Mouse (Mus musculus): ENCODE data around the gene Iars2. TPM values are rescaled to one million over a fixed set of nuclear protein-coding genes. Genes with fewer than 3 reads are reported as not detected.
A peak's percentile ranks its signal among the peaks of the same experiment; 100 is the strongest.
"Not testable (repeated sequence)": the region's sequence is repeated elsewhere in the genome, so short reads cannot be mapped to it uniquely, and the experiment has no call there.

The Iars2 gene
- polyA plus RNA-seq, 1 experiment = 18.2 TPM

DNA sequence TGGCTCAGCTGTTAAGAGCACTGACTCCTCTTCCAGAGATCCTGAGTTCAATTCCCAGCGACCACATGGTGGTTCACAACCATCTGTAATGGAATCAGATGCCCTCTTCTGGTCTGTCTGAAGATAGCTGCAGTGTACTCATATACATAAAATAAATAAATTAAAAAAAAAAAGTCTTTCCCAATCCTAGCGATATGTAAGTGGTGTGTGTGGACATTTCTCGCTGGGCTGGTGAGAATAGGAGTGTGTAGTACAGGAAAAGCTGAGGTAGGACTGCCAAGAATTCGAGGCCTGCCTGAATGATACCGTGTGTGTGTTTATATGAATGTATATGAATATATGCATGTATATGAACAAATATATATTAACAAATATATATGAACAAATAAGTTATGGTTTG is 2.2 kb upstream of the Iars2 start:
- TF ChIP-seq POLR2A (IDR thresholded peaks at IDR 0.05; ENCODE audit: borderline replicate concordance, extremely low read depth, insufficient read depth, insufficient read length, poor library complexity, severe bottlenecking) (no peak), CTCF (IDR thresholded peaks at IDR 0.05; ENCODE audit: borderline replicate concordance, extremely low read depth, insufficient read depth, insufficient read length) (no peak)
- peak; percentile 5 for DNase-seq (ENCODE audit: low read depth)

DNA sequence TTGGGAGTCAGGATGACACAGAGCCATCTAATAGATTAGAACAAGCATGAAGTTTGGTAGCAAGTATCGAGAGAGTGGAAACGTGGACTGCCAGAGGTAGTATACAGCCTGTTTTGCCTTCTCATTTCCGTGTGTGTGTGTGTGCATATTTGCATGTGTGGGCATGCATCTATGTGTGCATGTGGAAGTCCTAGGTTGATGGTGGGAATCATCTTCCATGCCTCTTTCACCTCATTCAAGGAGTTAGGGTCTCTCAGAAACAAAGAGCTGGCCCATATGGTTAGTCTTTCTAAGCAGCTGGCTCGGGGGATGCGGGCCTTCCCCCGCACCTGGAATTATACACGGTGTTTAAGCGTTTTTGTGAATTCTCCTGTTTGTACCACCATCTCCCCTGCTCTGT is 655 bp upstream of the Iars2 start:
- no peak for TF ChIP-seq CTCF (IDR thresholded peaks at IDR 0.05; ENCODE audit: borderline replicate concordance, extremely low read depth, insufficient read depth, insufficient read length)
- TF ChIP-seq POLR2A (IDR thresholded peaks at IDR 0.05; ENCODE audit: borderline replicate concordance, extremely low read depth, insufficient read depth, insufficient read length, poor library complexity, severe bottlenecking) = no peak
- no peak for DNase-seq (ENCODE audit: low read depth)

DNA sequence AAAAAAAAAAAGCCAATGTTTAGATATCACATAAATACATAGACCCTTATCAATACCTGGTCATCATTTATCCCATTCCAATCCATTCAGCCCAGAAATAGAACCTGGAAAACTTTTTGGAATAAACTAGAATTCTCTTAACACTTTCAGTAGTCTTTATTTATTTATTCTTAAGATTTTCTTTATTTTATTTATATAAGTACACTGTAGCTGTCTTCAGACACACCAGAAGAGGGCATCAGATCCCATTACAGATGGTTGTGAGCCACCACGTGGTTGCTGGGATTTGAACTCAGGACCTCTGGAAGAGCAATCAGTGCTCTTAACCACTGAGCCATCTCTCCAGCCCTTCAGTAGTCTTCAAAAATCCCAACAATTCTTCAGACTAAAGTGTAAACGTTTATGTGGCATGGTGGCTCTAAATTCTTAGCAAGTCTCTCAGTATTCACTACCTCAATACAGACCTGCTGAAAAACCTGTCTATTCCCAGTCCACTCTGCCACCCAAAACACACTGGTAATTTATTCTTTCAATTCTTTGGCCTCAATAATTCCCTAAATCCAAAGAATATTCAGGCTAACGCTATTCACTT is 1.3 kb downstream of the Iars2 start:
- DNase-seq (ENCODE audit: low read depth) = not testable (repeated sequence)

DNA sequence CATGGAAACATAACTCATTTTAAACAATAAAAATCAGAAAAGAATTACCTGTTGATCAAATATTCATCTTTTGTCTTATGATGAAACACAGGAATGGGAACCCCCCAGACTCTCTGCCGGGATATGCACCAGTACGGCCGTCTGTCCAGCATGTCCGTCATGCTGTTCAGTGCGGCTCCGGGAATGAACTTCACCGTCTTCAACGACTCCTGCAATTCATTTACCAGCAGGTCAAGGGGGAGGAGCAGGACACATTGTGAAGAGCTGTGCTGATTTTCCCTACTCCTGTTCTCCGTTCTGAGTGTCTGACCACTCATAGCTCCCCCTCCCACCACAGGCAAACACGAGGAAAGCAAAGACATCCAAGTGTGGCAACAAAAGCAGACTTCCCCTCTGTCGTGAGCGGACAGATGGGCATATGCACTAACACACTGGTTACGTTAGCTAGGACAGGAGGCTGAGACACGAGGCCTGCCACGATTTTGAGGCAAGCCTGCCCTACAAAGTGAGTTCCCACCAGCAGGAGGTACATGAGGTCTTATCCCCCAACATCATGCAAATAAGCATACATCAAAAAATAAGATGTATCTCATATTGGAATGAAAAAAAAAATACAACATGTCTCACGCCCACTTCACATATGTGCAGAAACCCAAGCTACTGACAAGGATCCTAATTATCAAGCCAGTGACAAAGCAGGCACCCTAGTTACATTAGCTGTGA is 13.2 kb downstream of the Iars2 start:
- TF ChIP-seq POLR2A (IDR thresholded peaks at IDR 0.05; ENCODE audit: borderline replicate concordance, extremely low read depth, insufficient read depth, insufficient read length, poor library complexity, severe bottlenecking) (no peak), CTCF (IDR thresholded peaks at IDR 0.05; ENCODE audit: borderline replicate concordance, extremely low read depth, insufficient read depth, insufficient read length) (no peak)
- DNase-seq (ENCODE audit: low read depth) = peak; percentile 18

DNA sequence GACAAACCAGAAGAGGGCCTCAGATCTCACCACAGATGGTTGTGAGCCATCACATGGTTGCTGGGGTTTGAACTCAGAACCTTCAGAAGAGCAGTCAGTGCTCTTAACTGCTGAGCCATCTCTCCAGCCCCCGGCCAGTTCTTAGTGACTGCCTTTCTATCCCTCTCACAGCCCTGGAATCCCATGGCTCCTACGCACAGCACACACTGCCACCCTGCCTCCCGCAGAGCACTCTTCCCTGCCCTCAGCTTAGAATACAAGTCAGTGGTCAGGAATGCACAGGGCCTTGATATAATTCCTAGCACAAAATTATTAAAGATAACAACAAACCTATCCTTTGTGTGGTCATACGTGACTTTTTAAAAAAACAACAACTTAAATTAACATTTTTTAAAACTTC is 14.7 kb downstream of the Iars2 start:
- TF ChIP-seq CTCF (IDR thresholded peaks at IDR 0.05; ENCODE audit: borderline replicate concordance, extremely low read depth, insufficient read depth, insufficient read length) (no peak), POLR2A (IDR thresholded peaks at IDR 0.05; ENCODE audit: borderline replicate concordance, extremely low read depth, insufficient read depth, insufficient read length, poor library complexity, severe bottlenecking) (no peak)
- DNase-seq (ENCODE audit: low read depth) = no peak

DNA sequence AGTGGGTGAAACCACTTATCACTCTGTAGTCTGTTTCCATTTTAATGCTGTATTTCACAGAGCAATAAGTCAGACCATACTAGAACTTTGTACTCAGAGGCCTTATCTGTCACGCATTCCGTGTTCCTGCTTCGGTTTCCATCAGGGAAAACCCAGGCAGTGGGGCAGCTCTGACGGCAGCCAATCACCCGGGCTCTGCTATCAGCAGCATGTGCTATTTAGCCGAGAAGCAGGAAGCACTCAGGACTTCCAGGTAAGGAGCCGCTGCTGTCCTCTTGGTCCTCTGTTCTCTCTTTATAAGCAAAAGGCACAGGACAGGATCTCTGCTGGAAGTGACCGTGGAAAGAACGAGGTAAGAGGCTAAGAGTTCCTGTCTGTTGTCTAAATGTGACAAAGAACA is 17.2 kb downstream of the Iars2 start:
- no peak for TF ChIP-seq CTCF (IDR thresholded peaks at IDR 0.05; ENCODE audit: borderline replicate concordance, extremely low read depth, insufficient read depth, insufficient read length)
- TF ChIP-seq POLR2A (IDR thresholded peaks at IDR 0.05; ENCODE audit: borderline replicate concordance, extremely low read depth, insufficient read depth, insufficient read length, poor library complexity, severe bottlenecking) = no peak
- DNase-seq (ENCODE audit: low read depth) = no peak

DNA sequence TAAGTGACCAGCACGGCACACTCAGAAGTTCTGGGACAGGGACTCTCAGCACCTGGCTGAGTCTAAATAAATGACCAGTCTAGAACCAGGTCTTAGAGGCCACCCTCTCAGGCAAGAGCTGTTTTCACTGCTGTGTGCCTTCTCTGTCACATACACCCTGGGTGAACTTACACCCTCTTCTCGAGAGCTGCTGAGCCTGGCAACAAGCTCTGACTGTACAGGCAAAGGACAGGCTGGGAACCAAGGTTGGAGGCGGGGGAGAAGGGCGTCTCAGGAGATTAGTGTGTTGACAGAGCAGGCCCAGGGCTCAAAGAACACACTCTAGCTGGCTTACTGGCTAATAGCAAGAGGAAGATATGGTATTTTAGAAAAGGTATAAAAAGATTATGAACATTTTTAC is 20.3 kb downstream of the Iars2 start:
- DNase-seq (ENCODE audit: low read depth) = no peak
- TF ChIP-seq CTCF (IDR thresholded peaks at IDR 0.05; ENCODE audit: borderline replicate concordance, extremely low read depth, insufficient read depth, insufficient read length) = no peak
- no peak for TF ChIP-seq POLR2A (IDR thresholded peaks at IDR 0.05; ENCODE audit: borderline replicate concordance, extremely low read depth, insufficient read depth, insufficient read length, poor library complexity, severe bottlenecking)

DNA sequence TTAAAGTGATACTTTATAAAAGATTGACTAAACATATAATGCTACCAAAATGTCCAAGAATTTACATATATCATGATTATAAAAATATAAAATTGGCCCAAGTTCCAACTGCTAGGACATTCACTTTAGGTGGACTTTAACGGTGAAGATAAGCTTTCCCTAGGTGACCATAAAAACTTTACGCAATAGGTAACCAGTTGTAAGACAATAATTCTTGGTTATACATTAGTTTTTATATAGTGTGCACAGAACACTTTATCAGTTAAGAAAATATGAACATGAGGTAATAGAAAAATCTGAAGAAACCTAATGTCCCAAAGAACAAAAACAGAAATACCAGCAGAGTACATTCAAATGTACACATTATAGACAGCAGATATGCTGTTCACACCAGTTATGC is 20.9 kb downstream of the Iars2 start:
- no peak for TF ChIP-seq POLR2A (IDR thresholded peaks at IDR 0.05; ENCODE audit: borderline replicate concordance, extremely low read depth, insufficient read depth, insufficient read length, poor library complexity, severe bottlenecking)
- no peak for TF ChIP-seq CTCF (IDR thresholded peaks at IDR 0.05; ENCODE audit: borderline replicate concordance, extremely low read depth, insufficient read depth, insufficient read length)

DNA sequence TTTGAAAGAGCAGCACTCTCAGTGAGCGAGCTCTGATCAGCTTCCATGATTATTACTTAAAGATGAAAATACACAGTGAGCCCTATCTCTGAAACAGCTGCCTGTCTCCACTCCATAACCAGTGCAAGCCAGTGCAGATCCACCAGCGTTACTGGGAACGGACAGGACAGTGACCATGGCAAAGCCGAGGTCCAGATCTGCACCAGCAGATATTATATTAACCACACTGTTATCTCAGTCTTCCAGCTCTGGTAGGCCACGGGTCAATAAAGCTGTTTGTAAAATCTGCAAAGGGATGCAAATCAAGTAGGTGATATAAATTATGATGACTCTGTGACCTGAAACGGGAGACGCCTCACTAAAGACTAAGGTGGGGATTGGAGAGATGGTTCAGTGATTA is 21.6 kb downstream of the Iars2 start:
- TF ChIP-seq CTCF (IDR thresholded peaks at IDR 0.05; ENCODE audit: borderline replicate concordance, extremely low read depth, insufficient read depth, insufficient read length) (no peak), POLR2A (IDR thresholded peaks at IDR 0.05; ENCODE audit: borderline replicate concordance, extremely low read depth, insufficient read depth, insufficient read length, poor library complexity, severe bottlenecking) (no peak)
- DNase-seq (ENCODE audit: low read depth) = no peak

More for the DNA sequence above, 20.9 kb downstream of the Iars2 start:
- DNase-seq (ENCODE audit: low read depth) = no peak

DNA sequence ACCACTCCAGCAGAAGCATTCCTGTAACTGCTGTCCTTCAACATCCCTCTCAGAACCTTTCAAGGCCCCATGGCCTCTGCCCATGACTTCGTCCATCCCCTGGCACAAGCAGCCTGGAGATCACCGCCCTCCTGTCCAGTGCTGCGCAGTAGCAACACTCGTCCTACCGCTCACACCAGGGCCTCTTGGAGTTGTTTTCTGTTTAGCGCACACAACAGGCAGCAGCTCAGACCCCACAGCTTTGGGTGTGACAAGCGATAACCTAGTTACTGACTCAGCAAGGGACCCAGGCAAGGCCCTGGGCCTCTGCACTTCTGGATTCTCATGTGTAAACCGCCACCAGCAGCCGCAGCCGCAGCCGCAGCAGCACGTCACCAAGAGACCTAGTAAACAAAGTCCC is 22.4 kb downstream of the Iars2 start:
- TF ChIP-seq CTCF (IDR thresholded peaks at IDR 0.05; ENCODE audit: borderline replicate concordance, extremely low read depth, insufficient read depth, insufficient read length) (no peak), POLR2A (IDR thresholded peaks at IDR 0.05; ENCODE audit: borderline replicate concordance, extremely low read depth, insufficient read depth, insufficient read length, poor library complexity, severe bottlenecking) (no peak)
- no peak for DNase-seq (ENCODE audit: low read depth)

DNA sequence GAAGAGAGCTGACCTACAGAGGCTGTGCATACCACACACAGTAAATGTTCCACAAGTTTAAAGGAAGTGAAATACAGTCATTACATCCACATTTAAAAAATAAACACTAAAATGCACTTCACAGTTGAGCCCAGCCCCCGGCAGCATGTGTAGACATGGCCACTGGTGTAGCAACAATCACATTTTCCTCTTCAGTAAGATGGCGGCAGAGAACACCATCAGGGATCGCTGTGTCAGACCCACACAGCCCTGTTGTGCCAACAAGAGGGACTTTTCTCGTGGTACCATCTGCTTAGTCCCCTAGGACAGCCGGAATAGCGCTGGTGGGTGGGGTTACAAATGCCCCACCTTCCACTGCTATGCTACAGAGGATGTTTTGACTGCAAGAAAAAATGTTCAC is 26.4 kb downstream of the Iars2 start:
- no peak for DNase-seq (ENCODE audit: low read depth)
- no peak for TF ChIP-seq POLR2A (IDR thresholded peaks at IDR 0.05; ENCODE audit: borderline replicate concordance, extremely low read depth, insufficient read depth, insufficient read length, poor library complexity, severe bottlenecking)

DNA sequence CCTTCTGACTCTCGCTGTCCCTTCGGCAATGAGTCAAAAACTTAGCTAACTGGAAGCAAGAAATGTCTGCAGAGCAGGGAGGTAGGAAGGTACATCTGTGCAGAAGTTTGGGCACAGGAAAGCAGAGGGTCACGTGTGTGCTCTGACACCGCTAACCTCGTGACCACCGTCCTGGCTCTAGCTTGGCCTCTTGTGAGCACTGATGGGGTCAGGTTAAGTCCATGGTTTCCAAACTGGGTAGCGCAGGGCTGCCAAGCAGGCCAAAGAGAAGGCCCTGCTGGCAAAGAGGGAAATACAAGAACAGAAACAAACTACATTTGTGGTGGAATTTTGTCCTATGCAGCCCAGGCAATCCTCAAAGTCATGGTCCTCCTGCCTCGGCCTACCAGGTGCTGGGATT is 30.7 kb downstream of the Iars2 start:
- no peak for DNase-seq (ENCODE audit: low read depth)
- TF ChIP-seq POLR2A (IDR thresholded peaks at IDR 0.05; ENCODE audit: borderline replicate concordance, extremely low read depth, insufficient read depth, insufficient read length, poor library complexity, severe bottlenecking) (no peak), CTCF (IDR thresholded peaks at IDR 0.05; ENCODE audit: borderline replicate concordance, extremely low read depth, insufficient read depth, insufficient read length) (no peak)
